Mouse (Mus musculus): ENCODE data around the gene Ajm1. TPM values are rescaled to one million over a fixed set of nuclear protein-coding genes. Genes with fewer than 3 reads are reported as not detected.

Ajm1 gene
- polyA plus RNA-seq, 1 experiment from 2014 or later, result 2.2 TPM

- peaks cover 44% of the 10 kb centered on the region for H3K4me1 ChIP-seq
- H3K27me3 ChIP-seq, result peaks cover 38% of the 10 kb centered on the region
- H3K4me2 ChIP-seq, result no peak overlapping the region
- H3K4me3 ChIP-seq, result no peak overlapping the region
- no peak overlapping the region for H3K9ac ChIP-seq
- no peak overlapping the region for H3K27ac ChIP-seq
- peaks cover 44% of the 10 kb centered on the region for H3K36me3 ChIP-seq (ENCODE audit: poor library complexity, severe bottlenecking)
- H3K9me3 ChIP-seq (replicated peaks), result no peaks in the 10 kb centered on the region
- ATAC-seq, result 0 out of 2 replicates have a peak, but pooled peaks have one; percentile 6
- 54% methylated on average over 12 of the region's 12 CpGs for WGBS
These were observed 1.0 kb upstream of the Ajm1 start for GRCm38 (mm10) chr2:25582466-25583119.

- Histone ChIP-seq H3K36me3 (ENCODE audit: poor library complexity, severe bottlenecking) (peaks cover 37% of the 10 kb centered on the region), H3K4me1 (peaks cover 50% of the 10 kb centered on the region), H3K4me2 (peak overlapping the region; percentile 69), H3K9me3 (replicated peaks) (no peaks in the 10 kb centered on the region), H3K9ac (no peak overlapping the region), H3K27me3 (peaks cover 45% of the 10 kb centered on the region), H3K4me3 (no peak overlapping the region; the same call in 1 of the 2 replicates), H3K27ac (no peak overlapping the region)
- WGBS, result 35% methylated on average over 6 of the region's 6 CpGs
- 0 out of 2 replicates have a peak, but pooled peaks have one; percentile 1 for ATAC-seq
These were observed 344 bp upstream of the Ajm1 start for GRCm38 (mm10) chr2:25581901-25582301.

GRCm38 (mm10) chr2:25580621-25581101, 896 bp downstream of the Ajm1 start:
- H3K4me1 ChIP-seq, result peaks cover 56% of the 10 kb centered on the region

GRCm38 (mm10) chr2:25579737-25580460, 1.7 kb downstream of the Ajm1 start:
- peak overlapping the region; percentile 39 for H3K4me2 ChIP-seq
- WGBS, result 7% methylated on average over 27 of the region's 27 CpGs
- peaks cover 18% of the 10 kb centered on the region for H3K36me3 ChIP-seq (ENCODE audit: poor library complexity, severe bottlenecking)
- H3K4me3 ChIP-seq, result peak overlapping the region; percentile 19
- H3K9ac ChIP-seq, result no peak overlapping the region
- H3K27me3 ChIP-seq, result peaks cover 59% of the 10 kb centered on the region
- no peaks in the 10 kb centered on the region for H3K9me3 ChIP-seq (replicated peaks)
- peaks cover 60% of the 10 kb centered on the region for H3K4me1 ChIP-seq
- no peak for ATAC-seq
- H3K27ac ChIP-seq, result no peak overlapping the region

More at GRCm38 (mm10) chr2:25580621-25581101, 896 bp downstream of the Ajm1 start:
- H3K4me3 ChIP-seq, result peak overlapping the region; percentile 42; the same call in 1 of the 2 replicates
- no peak overlapping the region for H3K27ac ChIP-seq
- peak overlapping the region; percentile 59; the same call in 1 of the 2 replicates for H3K9ac ChIP-seq
- H3K4me2 ChIP-seq, result peak overlapping the region; percentile 69
- WGBS, result 52% methylated on average over 5 of the region's 6 CpGs
- peaks cover 26% of the 10 kb centered on the region for H3K36me3 ChIP-seq (ENCODE audit: poor library complexity, severe bottlenecking)
- H3K9me3 ChIP-seq (replicated peaks), result no peaks in the 10 kb centered on the region
- ATAC-seq, result 0 out of 2 replicates have a peak, but pooled peaks have one; percentile 3
- peaks cover 57% of the 10 kb centered on the region for H3K27me3 ChIP-seq

- WGBS, result 5% methylated on average over 77 of the region's 77 CpGs
- Histone ChIP-seq H3K27ac (no peak overlapping the region), H3K4me2 (peak overlapping the region; percentile 39), H3K4me1 (peaks cover 62% of the 10 kb centered on the region), H3K36me3 (ENCODE audit: poor library complexity, severe bottlenecking) (peaks cover 10% of the 10 kb centered on the region), H3K27me3 (peaks cover 59% of the 10 kb centered on the region), H3K9me3 (replicated peaks) (no peaks in the 10 kb centered on the region), H3K9ac (no peak overlapping the region), H3K4me3 (peak overlapping the region; percentile 19)
- no peak for ATAC-seq
These were observed 2.5 kb downstream of the Ajm1 start for GRCm38 (mm10) chr2:25578796-25579736.

GRCm38 (mm10) chr2:25577951-25578795, 3.4 kb downstream of the Ajm1 start:
- Histone ChIP-seq H3K4me3 (peak overlapping the region; percentile 27), H3K4me1 (peaks cover 71% of the 10 kb centered on the region), H3K4me2 (peak overlapping the region; percentile 49), H3K9me3 (replicated peaks) (no peaks in the 10 kb centered on the region), H3K27ac (no peak overlapping the region), H3K36me3 (ENCODE audit: poor library complexity, severe bottlenecking) (peaks cover under 1% of the 10 kb centered on the region), H3K9ac (0 out of 2 replicates have a peak overlapping the region, but pooled peaks have one; percentile 30), H3K27me3 (peaks cover 59% of the 10 kb centered on the region)
- 4% methylated on average over 75 of the region's 75 CpGs for WGBS
- ATAC-seq, result no peak

GRCm38 (mm10) chr2:25576965-25577891, 4.3 kb downstream of the Ajm1 start:
- Histone ChIP-seq H3K27me3 (peaks cover 59% of the 10 kb centered on the region), H3K9me3 (replicated peaks) (no peaks in the 10 kb centered on the region), H3K36me3 (ENCODE audit: poor library complexity, severe bottlenecking) (no peaks in the 10 kb centered on the region), H3K4me1 (peaks cover 73% of the 10 kb centered on the region), H3K4me2 (peak overlapping the region; percentile 49), H3K9ac (0 out of 2 replicates have a peak overlapping the region, but pooled peaks have one; percentile 30), H3K4me3 (peak overlapping the region; percentile 27), H3K27ac (no peak overlapping the region)
- 16% methylated on average over 92 of the region's 92 CpGs for WGBS
- no peak for ATAC-seq

- 0 out of 2 replicates have a peak overlapping the region, but pooled peaks have one; percentile 54 for H3K4me3 ChIP-seq
- peaks cover 9% of the 10 kb centered on the region for H3K36me3 ChIP-seq (ENCODE audit: poor library complexity, severe bottlenecking)
- H3K9ac ChIP-seq, result peak overlapping the region; percentile 71; the same call in 1 of the 2 replicates
- H3K27ac ChIP-seq, result no peak overlapping the region
- no peaks in the 10 kb centered on the region for H3K9me3 ChIP-seq (replicated peaks)
- H3K27me3 ChIP-seq, result peaks cover 57% of the 10 kb centered on the region
- peak overlapping the region; percentile 92 for H3K4me2 ChIP-seq
- 65% methylated on average over 16 of the region's 16 CpGs for WGBS
- no peak for ATAC-seq
- peaks cover 65% of the 10 kb centered on the region for H3K4me1 ChIP-seq
These were observed 5.3 kb downstream of the Ajm1 start for GRCm38 (mm10) chr2:25576028-25576850.

- Histone ChIP-seq H3K27ac (peak overlapping the region; percentile 76), H3K9me3 (replicated peaks) (no peaks in the 10 kb centered on the region), H3K4me3 (peak overlapping the region; percentile 54), H3K27me3 (peaks cover 50% of the 10 kb centered on the region), H3K4me1 (peaks cover 58% of the 10 kb centered on the region), H3K4me2 (peak overlapping the region; percentile 92), H3K9ac (peak overlapping the region; percentile 71), H3K36me3 (ENCODE audit: poor library complexity, severe bottlenecking) (peaks cover 15% of the 10 kb centered on the region)
- no peak; the same call in 1 of the 2 replicates for ATAC-seq
- WGBS, result 9% methylated on average over 21 of the region's 21 CpGs
These were observed 6.0 kb downstream of the Ajm1 start for GRCm38 (mm10) chr2:25575432-25576027.
